Comparison of ENCODE assay signal across 7 mouse cellular contexts in the genomic region with DNA sequence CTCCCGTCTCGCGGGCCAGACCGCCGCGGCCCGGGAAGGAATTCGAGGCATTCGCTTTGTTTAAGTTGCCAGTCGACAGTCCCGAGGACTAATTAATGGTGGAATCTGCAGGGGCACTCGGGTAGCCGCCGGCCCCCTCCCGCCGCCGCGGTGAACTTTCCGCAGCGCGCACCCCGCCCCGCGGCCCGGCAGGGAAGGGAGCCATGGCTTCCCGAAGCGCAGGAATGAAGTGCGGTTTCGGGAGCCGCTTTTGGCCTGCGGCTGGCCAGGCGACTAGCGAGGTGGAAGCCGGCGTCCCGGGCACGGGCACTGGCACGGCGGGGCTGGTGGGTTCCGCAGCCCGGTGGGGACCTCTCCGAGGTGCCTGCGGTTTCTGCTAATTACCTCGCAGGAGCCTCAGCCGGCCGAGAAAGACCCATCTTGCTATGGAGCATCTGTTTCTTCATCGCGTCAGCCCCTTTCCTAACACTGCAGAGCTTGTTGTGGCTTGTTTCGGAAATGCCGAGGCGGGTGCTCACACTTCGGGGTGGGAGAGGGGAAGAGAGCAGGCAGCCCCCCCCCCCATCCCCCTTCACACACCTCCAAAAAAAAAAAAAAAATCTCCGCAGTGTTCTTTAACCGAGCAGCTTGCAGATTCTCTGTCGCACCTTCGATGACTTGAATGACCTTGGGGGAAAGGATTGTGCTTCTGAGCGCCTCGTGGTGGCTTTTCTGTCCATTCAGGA. TPM values are rescaled to one million over a fixed set of nuclear protein-coding genes. Genes with fewer than 3 reads are reported as not detected.
DNase-seq lines count a peak whose midpoint lies in the region; TF ChIP-seq lines count a peak whose summit lies in the region.

No protein-coding gene starts in this region.

- intact Hi-C loops in heart, postnatal 10 days (cut with DNase I) = loop anchor here (5.0 kb wide), 1 partner anchor 47 kb away; no protein-coding TSS in a partner anchor

- 0 out of 4 replicates have a peak, but pooled peaks of 1 of the 2 experiments have one; percentile 8 for TF ChIP-seq EP300 in MEL (IDR thresholded peaks at IDR 0.05; ENCODE audit: low read depth in 1 of 2, low read length in 2 of 2)

- H3K9me3 ChIP-seq in MEL (replicated peaks; ENCODE audit: insufficient read depth, low read length) = no peaks in the 10 kb centered on the region
- no peaks in the 10 kb centered on the region for H3K9me3 ChIP-seq in forebrain, embryonic 10.5 days

- peak overlapping the region; percentile 91 for H3K9ac ChIP-seq in MEL (ENCODE audit: control insufficient read depth, low read depth, low read length, poor library complexity, severe bottlenecking)

- H3K36me3 ChIP-seq in MEL (ENCODE audit: control insufficient read depth in 1 of 2, insufficient read depth in 2 of 2, low read length in 2 of 2) = peaks cover 0 to 20% of the 10 kb centered on the region in 2 experiments; a peak in 2 of 4 replicates
- H3K36me3 ChIP-seq in forebrain, embryonic 10.5 days (replicated peaks) = 0 out of 2 replicates have a peak, but pooled peaks cover 2% of the 10 kb centered on the region

- TF ChIP-seq POLR2A in MEL (IDR thresholded peaks at IDR 0.05; ENCODE audit: control insufficient read depth in 1 of 2, insufficient read depth in 1 of 2, low read depth in 1 of 2, low read length in 2 of 2, poor library complexity in 1 of 2) = 0 out of 4 replicates have a peak, but pooled peaks of 1 of the 2 experiments have one; percentile 13
- no peak for TF ChIP-seq POLR2A in bone marrow, adult 2 months (IDR thresholded peaks at IDR 0.05; ENCODE audit: borderline replicate concordance, control insufficient read depth, low read depth, low read length)

- H3K4me3 ChIP-seq in MEL (ENCODE audit: control insufficient read depth in 1 of 2, insufficient read depth in 1 of 2, low read depth in 2 of 2, low read length in 2 of 2) = peak overlapping the region; percentile 74 to 82
- peak overlapping the region; percentile 15 for H3K4me3 ChIP-seq in bone marrow, adult 2 months (replicated peaks; ENCODE audit: control insufficient read depth, low read depth, low read length)
- H3K4me3 ChIP-seq in forebrain, embryonic 10.5 days = peak overlapping the region; percentile 98

- no peaks in the 10 kb centered on the region for H3K27me3 ChIP-seq in MEL (ENCODE audit: control insufficient read depth in 1 of 2, insufficient read depth in 2 of 2, low read length in 2 of 2)
- peaks cover 10% of the 10 kb centered on the region for H3K27me3 ChIP-seq in forebrain, embryonic 10.5 days (ENCODE audit: poor library complexity, severe bottlenecking)

- DNase-seq in MEL (ENCODE audit: low read depth, low spot score) = peak; percentile 61
- DNase-seq in forebrain, embryonic 10.5 days (ENCODE audit: extremely low spot score, low spot score) = peak; percentile 74
- peak; percentile 72 to 76 for DNase-seq in heart, postnatal 10 days
- DNase-seq in kidney, postnatal 36 days = peak; percentile 29 to 75
- DNase-seq in lung, postnatal 10 days = peak; percentile 60
- DNase-seq in right cerebral cortex, adult 18-20 months = peak; percentile 44

- H3K4me1 ChIP-seq in MEL (ENCODE audit: control insufficient read depth in 1 of 2, insufficient read depth in 2 of 2, low read length in 2 of 2) = peaks cover 9 to 18% of the 10 kb centered on the region in 2 experiments
- no peaks in the 10 kb centered on the region for H3K4me1 ChIP-seq in bone marrow, adult 2 months (ENCODE audit: control insufficient read depth, insufficient read depth, low read length)
- peaks cover 51% of the 10 kb centered on the region for H3K4me1 ChIP-seq in forebrain, embryonic 10.5 days

- H3K79me2 ChIP-seq in MEL (ENCODE audit: control insufficient read depth, insufficient read depth, low read length, poor library complexity) = peaks cover 17% of the 10 kb centered on the region

- no peak for TF ChIP-seq RAD21 in MEL (IDR thresholded peaks at IDR 0.05; ENCODE audit: low read depth, low read length)

- no peak overlapping the region for H3K27ac ChIP-seq in MEL (ENCODE audit: control insufficient read depth, low read depth, low read length)
- no peak overlapping the region; the same call in 1 of the 2 replicates for H3K27ac ChIP-seq in bone marrow, adult 2 months (ENCODE audit: control insufficient read depth, insufficient read depth, low read depth, low read length, poor library complexity)
- H3K27ac ChIP-seq in forebrain, embryonic 10.5 days = peak overlapping the region; percentile 99

- no peak for TF ChIP-seq CTCF in MEL (IDR thresholded peaks at IDR 0.05 in 2 of 3, conservative IDR thresholded peaks at IDR 0.05 in 1 of 3; ENCODE audit: control insufficient read depth in 1 of 3, insufficient read depth in 1 of 3, low read depth in 2 of 3, low read length in 3 of 3, poor library complexity in 1 of 3, severe bottlenecking in 1 of 3)
- no peak for TF ChIP-seq CTCF in bone marrow, adult 2 months (IDR thresholded peaks at IDR 0.05; ENCODE audit: control insufficient read depth, insufficient read depth, low read length)

- under 1% methylated on average over 58 of the region's 58 CpGs for WGBS in bone marrow, adult 2 months
- WGBS in forebrain, embryonic 10.5 days = under 1% methylated on average over 58 of the region's 58 CpGs

TF ChIP-seq in MEL, 35 proteins besides CTCF, POLR2A, EP300 and RAD21:
- peak; percentile 14; the same call in 1 of the 2 replicates for TF ChIP-seq HCFC1 (IDR thresholded peaks at IDR 0.05; ENCODE audit: low read depth, low read length)
- TF ChIP-seq CHD1 (IDR thresholded peaks at IDR 0.05; ENCODE audit: low read depth, low read length) = no peak
- TF ChIP-seq POLR2AphosphoS2 (IDR thresholded peaks at IDR 0.05; ENCODE audit: low read length) = no peak
- TF ChIP-seq CHD2 (IDR thresholded peaks at IDR 0.05; ENCODE audit: low read length) = no peak
- peak; percentile 55; the same call in 1 of the 2 replicates for TF ChIP-seq SIN3A (IDR thresholded peaks at IDR 0.05; ENCODE audit: low read length)
- TF ChIP-seq MYB (IDR thresholded peaks at IDR 0.05; ENCODE audit: low read depth, low read length) = no peak
- peak; percentile 45; the same call in 1 of the 2 replicates for TF ChIP-seq MXI1 (IDR thresholded peaks at IDR 0.05; ENCODE audit: low read depth, low read length)
- TF ChIP-seq ZMIZ1 (IDR thresholded peaks at IDR 0.05; ENCODE audit: low read depth, low read length) = no peak

RNA-seq across cellular contexts. Expression of gene Luzp1, which starts 0.9 kb away (rescaled TPM):
- total RNA-seq in MEL (2012; rRNA removed) = 7.3 and 7.5 TPM in 2 replicates
- 10 to 100 TPM in 1 of 2 experiments, not detected in 1; 13.4 TPM for polyA plus RNA-seq in MEL (2012; ENCODE audit: insufficient read depth in 1 of 2, insufficient read length in 2 of 2, low read depth in 1 of 2, low replicate concordance in 2 of 2, missing spikeins in 1 of 2)
- 1.2 and 2.8 TPM in 2 replicates for polyA plus RNA-seq in bone marrow, adult 2 months (2011; ENCODE audit: insufficient read depth, insufficient read length, low replicate concordance, missing spikeins)
- 153 and 154 TPM in 2 replicates for polyA plus RNA-seq in forebrain, embryonic 10.5 days (2016; fragmentation: Nextera tagmentation; extraction: Ambion mirVana)
- total RNA-seq in heart, postnatal 10 days (2021) = 10 to 100 TPM; 58.3 to 69.0 TPM

RNA-seq across cellular contexts. Expression of gene 6030445D17Rik, which starts 8.5 kb away (rescaled TPM):
- 0.26 and 0.46 TPM in 2 replicates for total RNA-seq in MEL (2012; rRNA removed)
- polyA plus RNA-seq in MEL (2012; ENCODE audit: insufficient read depth in 1 of 2, insufficient read length in 2 of 2, low read depth in 1 of 2, low replicate concordance in 2 of 2, missing spikeins in 1 of 2) = under 1 TPM in 1 of 2 experiments, not detected in 1; 0.77 TPM
- polyA plus RNA-seq in bone marrow, adult 2 months (2011; ENCODE audit: insufficient read depth, insufficient read length, low replicate concordance, missing spikeins) = 0.87 TPM in 1 of 2 replicates, not detected in the other
- 0.07 and 0.32 TPM in 2 replicates for polyA plus RNA-seq in forebrain, embryonic 10.5 days (2016; fragmentation: Nextera tagmentation; extraction: Ambion mirVana)
- under 1 TPM; 0.55 to 0.62 TPM for total RNA-seq in heart, postnatal 10 days (2021)

RNA-seq across cellular contexts. Expression of gene Htr1d, which starts 47.2 kb away (rescaled TPM):
- total RNA-seq in MEL (2012; rRNA removed) = not detected in 2 replicates
- not detected for polyA plus RNA-seq in MEL (2012; ENCODE audit: insufficient read depth in 1 of 2, insufficient read length in 2 of 2, low read depth in 1 of 2, low replicate concordance in 2 of 2, missing spikeins in 1 of 2)
- polyA plus RNA-seq in bone marrow, adult 2 months (2011; ENCODE audit: insufficient read depth, insufficient read length, low replicate concordance, missing spikeins) = not detected in 2 replicates
- 0.31 TPM in 1 of 2 replicates, not detected in the other for polyA plus RNA-seq in forebrain, embryonic 10.5 days (2016; fragmentation: Nextera tagmentation; extraction: Ambion mirVana)
- total RNA-seq in heart, postnatal 10 days (2021) = not detected

Comparison
In these comparisons a context has a peak if more than half of its experiments do, and no peak if none do; other contexts are left out.
1. H3K4me3 ChIP-seq: peak in every context shown above with its lines; median percentile 98 in forebrain, embryonic 10.5 days; 78 in MEL; 15 in bone marrow, adult 2 months.
2. RNA of gene Luzp1, which starts 0.9 kb away (polyA plus RNA-seq): 153 to 154 TPM in forebrain, embryonic 10.5 days; 13.4 TPM in MEL and 1.2 to 2.8 TPM in bone marrow, adult 2 months; every median in the first group is over 10 times any median in the second.
3. Peak in every context shown above with its lines, with median percentiles within 50 percentile points of each other: DNase-seq.